Mouse (Mus musculus) natural killer cell, adult 2 months (primary cell): ENCODE measurements around the gene Bod1l.

Experiments used
- DNase-seq, 2 experiments: peaks; one replicate each; pipeline ENCODE4 v3.0.0; 2022; ENCODE audit warnings: low spot score in 2 of 2

Gene Bod1l

DNA sequence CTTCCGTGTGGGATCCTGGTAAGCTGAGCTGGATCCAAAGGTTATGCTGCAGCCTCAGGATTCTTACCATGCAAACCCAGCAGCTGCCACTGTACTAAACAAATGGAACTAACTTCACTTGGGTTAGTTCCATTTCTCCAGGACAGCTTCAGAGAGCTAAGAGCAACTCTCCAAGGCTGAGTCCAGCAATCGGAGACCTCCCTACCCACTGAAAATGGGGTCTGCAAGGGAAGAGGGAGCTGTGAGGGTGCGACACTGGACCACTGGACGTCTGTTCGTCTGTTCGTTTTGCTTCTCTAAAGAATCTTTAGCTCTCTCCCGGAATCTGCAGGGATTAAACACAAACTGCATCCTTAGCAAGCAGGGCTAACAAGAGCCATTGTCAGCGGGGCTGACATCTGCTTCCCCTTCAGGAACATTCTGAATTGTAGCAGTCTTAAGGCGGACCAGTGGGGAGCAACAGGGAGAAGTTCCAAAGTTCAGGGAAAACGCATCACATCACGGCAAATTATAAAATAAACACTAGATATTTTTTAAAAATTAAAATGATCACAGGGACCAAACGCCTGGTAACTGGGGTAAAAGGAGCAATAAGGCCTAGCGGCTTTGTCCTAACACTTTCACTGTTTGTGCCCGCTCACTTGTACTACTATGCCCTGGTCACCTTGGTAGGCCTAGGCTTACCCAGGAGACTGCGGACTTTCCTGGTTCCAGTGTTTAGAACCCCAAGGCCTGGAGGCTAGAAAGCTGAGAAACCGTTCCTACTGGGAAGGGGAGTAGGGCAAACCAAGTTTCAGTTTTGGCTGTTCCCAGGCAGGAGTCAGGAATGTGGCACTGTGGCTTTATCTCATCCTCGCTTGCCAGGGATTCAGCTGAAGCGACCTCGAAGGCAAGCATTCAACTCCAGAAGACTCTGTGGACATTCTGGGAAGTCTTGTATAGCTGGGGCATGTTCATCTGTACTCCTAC lies 85.2 kb downstream of the Bod1l start:
- DNase-seq, result no peak

DNA sequence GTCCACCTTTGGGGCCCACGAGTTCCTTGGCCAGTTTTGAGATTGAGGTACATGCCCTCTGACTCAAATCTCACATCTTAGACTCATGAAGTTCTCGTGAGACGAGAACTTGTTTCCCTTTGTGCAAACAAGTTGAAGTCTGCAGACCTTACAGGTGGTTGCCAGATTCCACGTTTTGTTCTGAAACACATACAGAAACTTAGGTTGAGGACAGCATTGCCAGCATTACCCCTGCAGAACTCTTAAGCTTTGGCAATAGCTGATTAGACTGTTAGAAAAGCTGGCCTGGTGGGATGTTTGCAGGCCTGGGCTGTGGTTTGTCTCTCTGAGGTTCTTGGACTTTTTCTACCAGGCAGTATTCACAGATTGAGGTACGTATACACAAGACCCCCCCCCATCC lies 86.8 kb downstream of the Bod1l start:
- DNase-seq, result no peak

DNA sequence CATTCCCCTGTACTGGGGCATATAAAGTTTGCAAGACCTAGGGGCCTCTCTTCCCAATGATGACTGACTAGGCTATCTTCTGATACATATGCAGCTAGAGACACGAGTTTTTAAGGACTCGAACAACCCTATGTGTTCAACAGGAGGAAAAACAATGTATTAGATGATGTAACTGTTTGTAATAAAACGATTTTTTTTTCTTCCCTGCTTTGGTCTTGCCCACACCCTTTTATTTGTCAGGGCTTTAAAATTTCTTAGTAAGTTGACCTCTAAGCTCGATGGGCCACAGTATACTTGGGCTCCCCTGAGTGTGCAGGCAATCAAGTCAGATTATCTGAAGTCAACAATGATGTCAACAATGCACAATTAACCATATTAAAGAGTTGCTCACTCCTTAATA lies 87.7 kb downstream of the Bod1l start:
- no peak for DNase-seq

DNA sequence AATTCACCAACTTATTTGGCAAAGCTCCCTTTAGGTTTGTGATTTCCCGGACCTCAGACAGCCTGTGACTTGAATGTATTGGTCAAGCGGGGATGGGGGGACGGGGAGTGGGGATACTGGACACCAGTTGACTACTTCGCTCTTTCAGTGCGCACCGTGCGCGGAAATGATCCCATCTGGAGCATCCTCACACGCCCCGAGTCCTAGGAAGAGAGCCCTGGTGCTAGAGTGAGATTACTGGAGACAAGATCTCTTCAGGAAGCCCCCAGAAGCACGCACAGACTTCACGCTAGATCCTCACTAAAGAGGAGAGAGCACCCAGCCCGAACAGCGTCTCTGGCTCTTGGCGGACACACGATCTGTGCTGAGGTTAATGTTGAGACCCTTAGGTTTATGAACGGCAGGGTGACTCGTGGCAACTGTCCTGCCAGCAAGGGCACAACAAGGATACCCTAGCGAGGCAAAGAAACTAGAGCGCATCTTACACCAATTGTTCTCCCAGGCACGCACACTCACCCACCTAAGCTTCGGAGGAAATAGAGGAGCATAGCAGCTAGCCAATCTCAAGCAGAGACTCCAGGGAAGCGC lies 88.6 kb downstream of the Bod1l start:
- no peak for DNase-seq

DNA sequence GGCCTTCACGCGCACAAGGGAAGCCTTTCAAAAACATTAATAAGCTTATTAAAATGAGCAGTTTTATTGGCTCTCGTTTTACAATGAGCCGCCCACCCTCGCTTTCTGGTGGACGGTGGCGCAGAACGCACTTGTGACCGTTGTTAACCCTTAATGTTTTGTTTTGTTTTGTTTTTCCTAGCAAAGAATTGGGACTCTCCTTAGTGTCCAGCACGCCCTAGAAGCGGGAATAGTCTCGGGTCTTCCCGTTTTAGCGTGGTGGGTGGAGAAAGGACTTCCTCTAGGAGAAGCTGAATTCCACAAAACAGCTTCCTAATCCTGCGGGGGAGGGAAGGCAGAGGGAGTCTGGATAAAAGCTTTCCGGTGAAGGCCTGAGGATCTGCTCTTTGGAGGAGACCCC lies 89.3 kb downstream of the Bod1l start:
- no peak for DNase-seq

DNA sequence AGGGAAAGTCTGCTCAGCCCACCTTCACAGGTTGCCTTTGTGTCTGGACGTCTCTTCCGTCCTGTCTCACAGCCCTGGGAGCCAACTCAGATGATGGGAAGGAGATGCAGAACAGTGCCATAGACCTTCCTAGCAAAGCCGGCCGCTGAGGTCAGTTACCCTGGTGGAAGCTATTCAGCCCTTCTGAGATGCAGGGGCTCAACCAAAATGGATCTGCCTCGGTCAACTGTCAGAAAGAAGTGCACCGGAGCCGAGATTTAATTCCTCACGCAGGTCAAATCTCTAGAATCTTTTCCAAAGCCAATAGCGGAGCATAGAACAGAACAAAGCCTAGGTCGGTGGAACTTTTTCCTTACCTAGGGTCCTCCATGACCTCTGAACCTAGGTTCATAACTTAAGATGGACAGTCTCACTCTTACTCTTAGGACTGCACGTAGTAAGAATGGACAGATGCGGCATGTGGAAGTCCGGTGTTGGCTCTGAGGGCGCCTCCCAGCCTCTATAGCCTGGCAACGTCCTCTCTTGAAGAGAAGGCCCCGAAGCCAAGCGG lies 89.8 kb downstream of the Bod1l start:
- no peak for DNase-seq

DNA sequence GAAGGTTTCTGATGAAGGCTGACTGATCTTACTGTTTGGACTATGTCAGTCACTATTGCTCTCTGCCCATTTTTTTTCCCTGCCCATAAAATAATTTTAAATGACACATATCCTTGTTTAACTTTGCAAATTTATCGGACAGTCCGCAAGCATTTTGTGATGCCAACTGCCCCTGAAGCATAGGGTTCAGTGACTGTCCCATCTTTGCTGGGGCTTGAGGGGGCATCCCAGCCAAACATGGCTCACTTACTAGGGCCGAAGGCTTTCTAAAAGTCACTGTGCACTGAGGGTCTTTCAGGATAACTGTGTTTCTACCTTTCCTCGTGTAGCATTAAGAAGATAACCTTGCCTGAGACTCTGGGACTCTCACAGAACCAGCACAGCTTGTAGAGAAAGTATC lies 91.4 kb downstream of the Bod1l start:
- no peak for DNase-seq

DNA sequence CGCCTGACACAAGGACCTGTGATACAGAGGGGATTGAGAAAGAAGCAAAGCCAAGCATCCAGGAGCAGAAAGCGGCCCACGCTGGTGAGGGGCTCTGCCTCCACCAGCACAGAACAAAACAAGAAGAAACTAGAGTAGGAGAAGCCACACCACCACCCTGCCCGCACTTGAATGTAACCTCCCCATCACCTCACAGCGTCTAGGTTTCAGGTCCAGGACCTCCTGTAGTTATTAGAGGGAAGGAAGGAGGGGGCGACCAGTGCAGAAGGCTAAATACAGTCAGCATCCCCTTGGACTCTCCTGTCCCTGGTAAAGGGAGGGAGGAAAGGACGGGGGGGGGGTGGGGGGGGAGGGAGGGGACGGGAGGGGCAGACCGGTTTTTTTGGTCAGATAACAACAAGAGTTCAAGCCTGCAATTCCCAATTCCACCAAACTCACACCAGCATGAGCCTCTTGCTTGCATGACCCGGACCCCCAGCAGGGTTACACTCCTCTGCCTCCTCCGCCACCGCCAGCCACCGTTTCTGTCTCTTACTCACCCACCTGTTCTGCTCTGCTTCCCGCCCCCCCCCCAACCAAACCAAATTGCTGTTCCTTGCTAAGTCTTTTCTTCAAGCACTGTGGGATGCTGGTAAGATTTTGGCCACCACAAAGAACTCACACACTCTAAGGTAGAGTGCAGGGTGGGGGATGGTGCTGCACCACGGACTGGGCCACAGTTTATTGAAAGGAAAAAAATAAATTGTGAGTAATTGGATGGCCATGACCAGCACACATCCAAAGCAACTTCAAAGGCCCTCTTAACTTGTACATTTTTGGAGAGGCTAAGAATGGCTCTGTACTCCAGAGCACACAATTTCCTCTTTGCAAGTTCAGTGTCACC lies 99.0 kb downstream of the Bod1l start:
- DNase-seq, result no peak

DNA sequence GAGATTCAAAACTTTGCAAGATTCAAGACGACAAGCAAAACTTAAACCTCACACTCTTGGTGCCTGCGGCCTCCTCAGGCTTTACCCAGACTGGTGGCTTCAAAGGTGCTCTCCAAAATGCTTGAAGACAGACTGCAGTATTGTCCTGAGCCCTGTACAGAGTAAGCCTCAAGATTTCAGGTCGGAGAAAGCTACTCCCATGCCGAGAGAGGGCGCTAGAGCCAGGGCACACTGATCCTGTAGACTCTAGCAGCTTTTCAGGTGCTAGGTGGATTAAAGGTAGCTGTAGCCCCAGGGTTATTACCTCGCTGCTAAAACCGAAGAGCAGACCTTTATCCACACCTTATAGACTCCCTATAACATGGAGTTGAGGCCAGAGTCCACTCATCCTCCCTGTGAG lies 99.9 kb downstream of the Bod1l start:
- DNase-seq, result no peak

DNA sequence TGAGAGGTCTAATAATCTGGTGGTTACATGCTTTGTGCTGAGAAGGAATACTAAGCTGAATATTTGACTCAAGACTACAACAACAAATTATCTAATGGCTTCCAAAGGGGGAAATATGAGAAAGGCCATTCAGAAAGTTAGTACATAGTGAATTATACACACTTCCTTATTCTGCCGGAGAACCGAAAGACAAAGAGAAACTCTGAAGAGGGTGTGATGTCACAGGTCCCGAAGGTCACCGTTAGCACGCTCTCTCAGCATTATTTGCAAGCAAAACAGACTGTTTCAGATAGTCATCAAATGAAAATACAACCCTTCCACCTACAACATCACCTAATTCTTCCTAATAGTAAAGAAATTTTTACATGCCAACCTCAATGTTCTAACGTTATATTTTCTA lies 105.3 kb downstream of the Bod1l start:
- no peak for DNase-seq
